Mouse (Mus musculus): ENCODE results near the gene Slc26a10.
A peak's percentile ranks its signal among the peaks of the same experiment; 100 is the strongest.

Slc26a10 gene

GRCm38 (mm10) chr10:127129431-127129830, 51.0 kb downstream of the Slc26a10 start:
- DNase-seq (ENCODE audit: low spot score): no peak

- no peak for DNase-seq (ENCODE audit: low spot score)
These were observed 52.6 kb downstream of the Slc26a10 start for GRCm38 (mm10) chr10:127127711-127128279.

- no peak for DNase-seq (ENCODE audit: low spot score)
These were observed 53.9 kb downstream of the Slc26a10 start for GRCm38 (mm10) chr10:127126579-127126978.

- DNase-seq (ENCODE audit: low spot score): no peak
These were observed 55.0 kb downstream of the Slc26a10 start for GRCm38 (mm10) chr10:127125210-127126001.

- DNase-seq (ENCODE audit: low spot score): peak; percentile 26
These were observed 57.0 kb downstream of the Slc26a10 start for GRCm38 (mm10) chr10:127123436-127123805.

- DNase-seq (ENCODE audit: low spot score): no peak
These were observed 57.5 kb downstream of the Slc26a10 start for GRCm38 (mm10) chr10:127122784-127123435.

GRCm38 (mm10) chr10:127122018-127122417, 58.4 kb downstream of the Slc26a10 start:
- no peak for DNase-seq (ENCODE audit: low spot score)
